Mouse (Mus musculus) hindbrain, embryonic 16.5 days (tissue): ENCODE measurements around the gene Olfr63. TPM values are rescaled to one million over a fixed set of nuclear protein-coding genes. Genes with fewer than 3 reads are reported as not detected.

Source experiments
- polyA plus RNA-seq: library from polyadenylated mRNA; unstranded; fragments of >200 nt; fragmentation: Nextera tagmentation; extraction: Ambion mirVana; gene quantifications from 2 replicates; pipeline ENCODE4 v1.2.1, GENCODE M21; 2015

The Olfr63 gene
- polyA plus RNA-seq, 1 experiment from 2014 or later = not detected

Other genes with a start within 250 kb of the Olfr63 start
- 24.8 and 26.6 TPM in 2 replicates for gene Zfp763, start 231.3 kb upstream of the Olfr63 start, polyA plus RNA-seq
- not detected in 2 replicates for gene 4921501E09Rik, start 196.6 kb upstream of the Olfr63 start, polyA plus RNA-seq
- gene Zfp563, start 175.4 kb upstream of the Olfr63 start, polyA plus RNA-seq = 19.7 and 20.1 TPM in 2 replicates
- gene Morc2b, start 125.0 kb upstream of the Olfr63 start, polyA plus RNA-seq = 0.42 and 0.43 TPM in 2 replicates
- gene Olfr55, start 96.2 kb upstream of the Olfr63 start, polyA plus RNA-seq = 0.04 and 0.05 TPM in 2 replicates
- gene Olfr239, start 73.4 kb upstream of the Olfr63 start, polyA plus RNA-seq = not detected in 2 replicates
- gene Olfr1564, start 43.0 kb upstream of the Olfr63 start, polyA plus RNA-seq = 0.04 and 0.05 TPM in 2 replicates
- 24.7 and 24.9 TPM in 2 replicates for gene Zfp955a, start 9.5 kb upstream of the Olfr63 start, polyA plus RNA-seq
- 21.4 and 23.1 TPM in 2 replicates for gene Zfp955b, start 24.9 kb downstream of the Olfr63 start, polyA plus RNA-seq
- gene Zfp81, start 94.2 kb downstream of the Olfr63 start, polyA plus RNA-seq = 10.5 and 12.5 TPM in 2 replicates
- gene Zfp101, start 130.0 kb downstream of the Olfr63 start, polyA plus RNA-seq = 10.9 and 11.1 TPM in 2 replicates
- gene Actl9, start 168.2 kb downstream of the Olfr63 start, polyA plus RNA-seq = not detected in 2 replicates